Mouse (Mus musculus): Measurements from ENCODE around the gene Nfe2l1.
A peak's percentile ranks its signal among the peaks of the same experiment; 100 is the strongest.
"Not testable (repeated sequence)": the region's sequence is repeated elsewhere in the genome, so short reads cannot be mapped to it uniquely, and the experiment has no call there.

The Nfe2l1 gene

DNA sequence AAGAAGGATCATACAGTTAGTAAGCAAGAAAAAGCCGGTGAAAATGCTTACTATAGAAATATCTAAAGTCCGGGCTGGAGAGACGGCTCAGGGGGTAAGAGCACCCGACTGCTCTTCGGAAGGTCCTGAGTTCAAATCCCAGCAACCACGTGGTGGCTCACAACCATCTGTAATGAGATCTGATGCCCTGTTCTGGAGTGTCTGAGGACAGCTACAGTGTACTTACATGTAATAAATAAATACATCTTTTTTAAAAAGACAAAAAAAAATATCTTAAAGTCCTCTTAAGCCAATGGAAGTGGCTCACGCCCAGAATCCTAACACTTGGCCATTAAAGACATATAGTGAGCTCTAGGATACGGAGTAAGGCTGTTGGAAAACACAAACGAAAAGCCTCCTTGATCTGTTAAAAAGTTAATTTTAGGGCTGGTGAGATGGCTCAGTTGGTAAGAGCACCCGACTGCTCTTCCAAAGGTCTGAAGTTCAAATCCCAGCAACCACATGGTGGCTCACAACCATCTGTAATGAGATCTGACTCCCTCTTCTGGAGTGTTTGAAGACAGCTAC, 51.6 kb downstream of the Nfe2l1 start:
- not testable (repeated sequence) for DNase-seq (ENCODE audit: low spot score)

DNA sequence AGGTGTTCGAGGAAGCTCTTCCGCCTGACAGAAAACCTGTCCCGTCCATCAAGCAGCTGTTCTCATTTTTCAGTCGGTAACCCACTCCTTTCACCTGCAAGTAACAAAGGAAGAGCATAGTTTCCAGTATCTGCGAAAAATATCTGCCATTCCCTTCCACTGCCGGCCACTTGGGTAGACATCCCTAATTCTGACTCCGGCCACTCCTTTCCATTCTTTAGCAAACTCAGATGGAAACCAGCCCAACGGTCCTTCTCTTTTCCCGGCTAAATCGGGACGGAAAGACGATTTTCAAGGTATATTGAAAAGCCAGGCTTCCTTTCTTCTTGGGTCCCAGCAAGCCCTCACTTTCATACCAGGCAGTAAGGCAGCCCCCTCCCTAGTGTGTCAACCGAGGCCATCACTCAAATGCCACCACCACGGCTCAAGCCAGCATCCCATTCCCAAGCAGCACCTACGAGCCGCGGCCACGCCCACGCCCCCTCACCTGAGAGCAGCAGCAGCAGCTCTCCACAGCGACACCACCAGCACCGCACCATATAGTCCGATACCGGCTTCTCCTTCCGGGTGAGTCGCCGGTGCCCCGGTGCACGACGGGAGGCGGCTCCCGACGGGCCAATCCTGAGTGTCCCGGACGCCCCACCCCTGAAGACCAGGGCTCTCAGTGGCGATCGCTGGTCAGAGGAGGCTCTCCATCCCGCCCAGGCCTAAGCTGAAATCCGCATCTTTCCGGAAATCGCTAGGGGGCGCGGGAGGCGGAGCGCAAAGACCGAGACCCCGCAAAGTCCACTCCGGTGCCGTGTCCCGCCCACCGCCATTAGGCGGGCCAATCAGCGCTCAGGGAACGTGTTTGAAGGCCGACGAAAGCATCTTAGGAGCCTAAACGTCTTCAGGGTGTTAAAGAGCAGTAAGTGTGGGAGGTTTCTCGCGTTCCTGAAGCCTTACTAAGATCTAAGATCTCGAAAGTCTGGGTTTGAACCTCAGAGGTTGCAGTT, 52.5 kb downstream of the Nfe2l1 start, which contains the start of gene Snx11:
Gene Snx11, minus strand, starts transcription at position 592 of the 995 bp plus-strand sequence.
- peak; percentile 99 for DNase-seq (ENCODE audit: low spot score)

GRCm38 (mm10) chr11:96776068-96776467, 53.7 kb downstream of the Nfe2l1 start:
- DNase-seq (ENCODE audit: low spot score), result no peak

DNA sequence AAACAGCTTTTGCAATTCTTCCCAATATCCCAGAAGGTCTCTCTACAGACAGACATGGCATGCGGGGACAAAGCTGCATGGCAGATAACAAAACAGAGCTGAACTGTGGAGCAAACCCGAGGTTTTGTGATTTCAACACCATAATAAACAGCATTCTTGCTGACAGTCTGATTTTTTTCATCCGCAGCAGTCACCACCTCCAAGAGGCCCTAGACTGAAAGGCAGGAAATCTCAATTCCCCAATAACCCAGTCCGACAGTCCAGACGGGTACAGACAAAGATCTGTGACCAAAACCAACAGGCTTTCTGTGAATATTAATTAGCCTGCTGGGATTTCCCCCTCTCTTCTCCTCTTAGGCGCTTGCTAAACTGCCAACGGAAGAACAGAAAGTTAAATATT, 54.1 kb downstream of the Nfe2l1 start:
- no peak for DNase-seq (ENCODE audit: low spot score)

DNA sequence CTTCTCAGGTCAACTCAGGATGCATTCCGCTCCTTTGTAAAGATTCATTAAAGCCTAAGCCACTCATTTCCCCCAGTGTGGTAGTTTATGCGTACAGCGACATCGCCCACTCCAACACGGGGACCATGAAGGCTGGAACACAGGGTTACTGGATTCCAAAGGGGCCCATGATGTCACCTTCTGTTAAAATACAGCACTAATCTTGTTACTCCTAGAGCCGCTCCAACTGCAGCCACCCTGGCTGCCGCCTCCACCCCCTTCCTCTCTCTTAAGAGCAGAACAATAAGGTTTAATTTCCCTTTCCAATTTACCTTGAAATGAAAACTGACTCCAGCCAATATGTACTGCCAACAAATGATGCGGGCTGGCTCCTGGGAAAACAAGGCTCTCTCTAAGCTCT, 54.7 kb downstream of the Nfe2l1 start:
- no peak for DNase-seq (ENCODE audit: low spot score)

- no peak for DNase-seq (ENCODE audit: low spot score)
Observed at GRCm38 (mm10) chr11:96774536-96774935, 55.2 kb downstream of the Nfe2l1 start.

GRCm38 (mm10) chr11:96772413-96772812, 57.4 kb downstream of the Nfe2l1 start:
- no peak for DNase-seq (ENCODE audit: low spot score)

DNA sequence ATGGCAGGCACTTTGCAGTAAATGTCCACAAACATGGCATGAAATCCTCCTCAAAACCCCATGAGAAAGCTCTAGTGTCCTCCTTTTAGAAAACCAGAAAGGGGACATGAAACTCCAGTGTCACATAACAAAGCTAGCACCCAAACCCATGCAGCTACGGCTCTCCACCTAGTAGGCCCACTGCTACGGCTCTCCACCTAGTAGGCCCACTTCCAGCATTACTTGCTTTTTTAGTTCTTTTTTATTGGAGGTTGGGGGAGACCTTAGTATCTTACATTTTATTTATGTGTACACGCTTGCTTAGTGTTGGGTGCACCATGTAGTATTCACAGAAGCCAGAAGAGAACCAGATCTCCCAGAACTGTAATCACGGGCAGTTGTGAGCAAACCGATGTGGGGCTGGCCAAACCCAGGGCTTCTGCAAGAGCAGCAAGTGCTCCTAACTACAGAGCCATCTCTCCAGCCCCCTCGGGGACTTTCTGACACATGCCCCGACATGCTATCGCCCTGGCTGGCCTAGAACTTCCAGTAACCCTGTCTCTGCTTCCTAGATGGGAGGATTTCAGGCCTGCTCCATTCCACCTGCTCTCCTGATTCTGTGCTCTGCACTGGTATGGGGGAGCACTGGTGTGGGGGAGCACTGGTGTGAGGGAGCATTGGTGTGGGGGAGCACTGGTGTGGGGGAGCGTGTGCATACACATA, 58.3 kb downstream of the Nfe2l1 start:
- DNase-seq (ENCODE audit: low spot score), result no peak

DNA sequence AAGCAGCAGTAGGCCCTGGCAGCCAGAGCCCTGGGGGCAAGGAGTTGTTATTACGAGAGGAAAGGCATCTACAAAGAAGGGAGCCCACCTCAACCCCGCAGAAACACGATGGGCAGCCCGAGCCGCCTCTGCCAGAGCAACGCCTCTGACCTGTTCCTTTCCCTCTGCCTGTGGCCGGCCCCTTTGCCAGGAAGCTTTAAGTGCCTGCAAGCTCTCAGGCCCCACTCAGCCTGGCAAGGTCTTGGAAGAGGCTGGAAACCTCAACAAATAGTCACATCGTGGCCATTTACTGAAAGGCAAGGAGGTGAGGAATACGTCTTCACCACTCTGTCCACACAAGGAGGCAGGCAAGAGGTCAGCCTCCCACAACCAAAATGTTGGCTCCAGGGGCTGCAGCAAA, 61.5 kb downstream of the Nfe2l1 start:
- no peak for DNase-seq (ENCODE audit: low spot score)

Measured in layer of hippocampus, adult 9-10 months (tissue).